Mouse (Mus musculus) kidney, embryonic 15.5 days (tissue): ENCODE results near the gene Cadm2. TPM values are rescaled to one million over a fixed set of nuclear protein-coding genes. Genes with fewer than 3 reads are reported as not detected.

Source experiments
- ATAC-seq: fragments of 200-750 bp; cut with Nextera tagmentation; replicated peaks from 2 replicates; pipeline ENCODE4 v1.8.0; 2017; ENCODE audit warnings: moderate TSS enrichment; ENCODE audit not compliant: low FRiP score
- H3K27ac ChIP-seq: fragments of 300-500 bp; sonication (generic); 2 replicates; pipeline ENCODE4 v1.5.1; 2015; ENCODE audit warnings: mild to moderate bottlenecking, inconsistent platforms
- H3K27me3 ChIP-seq: fragments of 300-500 bp; sonication (generic); 2 replicates; pipeline ENCODE4 v1.6.1; 2015; ENCODE audit warnings: inconsistent platforms
- H3K36me3 ChIP-seq: fragments of 300-500 bp; sonication (generic); 2 replicates; pipeline ENCODE4 v1.6.1; 2015; ENCODE audit warnings: inconsistent platforms
- H3K4me1 ChIP-seq: fragments of 300-500 bp; sonication (generic); 2 replicates; pipeline ENCODE4 v1.6.1; 2015; ENCODE audit warnings: inconsistent platforms
- H3K4me2 ChIP-seq: fragments of 300-500 bp; sonication (generic); 2 replicates; pipeline ENCODE4 v1.6.1; 2015; ENCODE audit warnings: moderate library complexity, mild to moderate bottlenecking, inconsistent platforms
- H3K4me3 ChIP-seq: fragments of 300-500 bp; sonication (generic); replicated peaks from 2 replicates; pipeline ENCODE4 v1.5.1; 2015; ENCODE audit warnings: mild to moderate bottlenecking, inconsistent platforms
- H3K9ac ChIP-seq: fragments of 300-500 bp; sonication (generic); 2 replicates; pipeline ENCODE4 v1.6.1; 2015; ENCODE audit warnings: mild to moderate bottlenecking, inconsistent platforms
- H3K9me3 ChIP-seq: fragments of 300-500 bp; sonication (generic); replicated peaks from 2 replicates; pipeline ENCODE4 v1.6.1; 2016; ENCODE audit warnings: inconsistent platforms
- WGBS: fragments of 180-500 bp; shearing (Covaris S2); methylation state at CpG from one replicate; pipeline ENCODE4 v1.1.7; 2015; ENCODE audit warnings: mixed read lengths; 5-methylcytosine and 5-hydroxymethylcytosine counted together
- polyA plus RNA-seq: library from polyadenylated mRNA; unstranded; fragments of >200 nt; fragmentation: Nextera tagmentation; extraction: Ambion mirVana; gene quantifications from 2 replicates; pipeline ENCODE4 v1.2.1, GENCODE M21; 2015

The Cadm2 gene
- polyA plus RNA-seq, 1 experiment from 2014 or later: 0.26 TPM

- WGBS: 78% methylated on average over 3 of the region's 3 CpGs
- Histone ChIP-seq H3K4me3 (no peak overlapping the region), H3K36me3 (no peaks in the 10 kb centered on the region), H3K4me1 (no peaks in the 10 kb centered on the region), H3K9ac (no peak overlapping the region), H3K27ac (no peak overlapping the region), H3K4me2 (no peak overlapping the region), H3K27me3 (no peaks in the 10 kb centered on the region), H3K9me3 (no peaks in the 10 kb centered on the region)
- no peak for ATAC-seq
Measured at GRCm38 (mm10) chr16:67608499-67608898, 12.2 kb downstream of the Cadm2 start.

DNA sequence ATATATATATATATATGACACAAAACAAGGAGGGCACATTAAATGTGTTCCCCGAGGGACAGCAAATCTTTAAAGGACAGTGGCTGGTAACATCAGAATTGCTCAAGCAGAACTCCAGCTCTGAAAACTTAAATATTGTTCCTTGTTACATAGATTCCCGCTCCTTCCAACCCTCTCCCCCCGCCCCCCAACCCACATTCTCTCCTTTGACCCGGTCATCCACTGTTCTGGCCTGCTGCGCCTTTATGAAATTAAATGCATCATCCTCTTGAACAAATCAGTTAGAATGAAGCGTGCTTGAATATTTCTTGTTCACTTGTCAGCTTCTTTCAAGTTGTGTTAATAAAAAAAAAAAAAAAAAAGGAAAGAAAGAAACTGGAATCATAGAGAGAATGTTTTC is 15.0 kb downstream of the Cadm2 start:
- no peak overlapping the region for H3K27ac ChIP-seq
- WGBS: 89% methylated on average over 6 of the region's 6 CpGs
- H3K4me1 ChIP-seq: no peaks in the 10 kb centered on the region
- H3K4me3 ChIP-seq: no peak overlapping the region
- no peaks in the 10 kb centered on the region for H3K27me3 ChIP-seq
- H3K9ac ChIP-seq: no peak overlapping the region
- no peaks in the 10 kb centered on the region for H3K36me3 ChIP-seq
- H3K9me3 ChIP-seq: no peaks in the 10 kb centered on the region
- ATAC-seq: no peak
- H3K4me2 ChIP-seq: no peak overlapping the region

DNA sequence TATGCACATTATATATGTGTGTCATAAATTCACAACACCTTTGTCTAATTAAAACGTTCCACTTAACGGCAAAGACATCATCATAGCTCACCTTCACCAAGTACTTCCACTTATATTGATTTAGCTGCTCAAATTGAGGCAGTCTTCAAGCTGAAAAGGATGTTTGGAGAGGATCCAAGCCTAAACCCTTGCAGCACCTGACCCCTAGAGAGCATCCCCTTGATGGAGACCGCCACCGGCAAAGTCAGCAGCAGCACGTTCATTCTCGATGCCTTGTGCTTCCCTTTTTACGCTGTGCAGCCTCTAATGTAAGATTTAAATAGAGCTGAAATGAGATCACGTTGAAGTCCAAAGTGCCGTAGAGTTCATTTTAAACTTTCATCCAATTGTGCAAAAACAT is 20.7 kb downstream of the Cadm2 start:
- no peak overlapping the region for H3K4me2 ChIP-seq
- H3K9me3 ChIP-seq: no peaks in the 10 kb centered on the region
- H3K4me3 ChIP-seq: no peak overlapping the region
- no peaks in the 10 kb centered on the region for H3K27me3 ChIP-seq
- H3K27ac ChIP-seq: no peak overlapping the region
- ATAC-seq: no peak
- no peaks in the 10 kb centered on the region for H3K36me3 ChIP-seq
- no peak overlapping the region for H3K9ac ChIP-seq
- no peaks in the 10 kb centered on the region for H3K4me1 ChIP-seq
- 83% methylated on average over 9 of the region's 9 CpGs for WGBS

DNA sequence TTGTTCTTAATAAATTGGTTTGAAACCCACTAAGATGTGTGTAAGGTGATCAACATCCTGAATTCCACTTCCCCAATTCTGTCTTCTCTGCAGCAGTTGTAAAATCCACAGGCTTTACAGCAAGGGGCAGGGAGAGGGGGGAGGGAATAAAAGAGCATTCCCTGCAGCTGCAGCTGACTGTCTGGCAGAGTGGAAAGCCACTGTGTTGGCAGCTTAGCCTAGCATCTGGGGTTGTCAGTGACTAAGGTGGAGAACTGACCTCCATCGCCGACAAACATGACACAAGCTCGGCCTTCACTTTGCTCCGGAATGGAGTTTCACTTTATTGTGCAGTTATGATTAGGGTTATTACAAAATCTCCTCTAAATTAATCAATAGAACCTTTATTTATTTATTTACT is 21.9 kb downstream of the Cadm2 start:
- Histone ChIP-seq H3K4me2 (no peak overlapping the region), H3K4me3 (no peak overlapping the region), H3K9ac (no peak overlapping the region), H3K36me3 (no peaks in the 10 kb centered on the region), H3K4me1 (no peaks in the 10 kb centered on the region), H3K27ac (no peak overlapping the region), H3K9me3 (no peaks in the 10 kb centered on the region), H3K27me3 (no peaks in the 10 kb centered on the region)
- 61% methylated on average over 4 of the region's 4 CpGs for WGBS
- no peak for ATAC-seq

DNA sequence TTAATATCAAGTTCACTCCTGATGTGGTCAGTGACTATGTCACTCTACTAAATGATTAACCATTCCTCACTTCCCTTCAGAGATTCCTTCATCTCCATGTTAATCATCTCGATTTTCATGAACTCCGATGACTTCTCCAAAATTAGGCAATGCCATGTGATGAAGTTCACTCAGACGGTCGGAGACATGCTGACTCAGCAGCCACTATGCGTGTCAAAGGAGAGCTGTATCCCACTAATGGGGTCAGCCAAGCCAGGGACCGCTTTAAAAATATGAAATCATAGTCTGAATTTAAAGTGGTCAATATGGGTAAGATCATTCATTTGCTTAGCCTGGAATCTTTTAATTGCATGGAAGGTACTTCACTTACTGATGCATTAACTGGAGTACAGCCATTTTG is 29.7 kb downstream of the Cadm2 start:
- Histone ChIP-seq H3K4me1 (no peaks in the 10 kb centered on the region), H3K9ac (no peak overlapping the region), H3K36me3 (no peaks in the 10 kb centered on the region), H3K27me3 (no peaks in the 10 kb centered on the region), H3K4me3 (no peak overlapping the region), H3K27ac (no peak overlapping the region), H3K9me3 (no peaks in the 10 kb centered on the region), H3K4me2 (no peak overlapping the region)
- ATAC-seq: no peak
- 86% methylated on average over 6 of the region's 6 CpGs for WGBS

DNA sequence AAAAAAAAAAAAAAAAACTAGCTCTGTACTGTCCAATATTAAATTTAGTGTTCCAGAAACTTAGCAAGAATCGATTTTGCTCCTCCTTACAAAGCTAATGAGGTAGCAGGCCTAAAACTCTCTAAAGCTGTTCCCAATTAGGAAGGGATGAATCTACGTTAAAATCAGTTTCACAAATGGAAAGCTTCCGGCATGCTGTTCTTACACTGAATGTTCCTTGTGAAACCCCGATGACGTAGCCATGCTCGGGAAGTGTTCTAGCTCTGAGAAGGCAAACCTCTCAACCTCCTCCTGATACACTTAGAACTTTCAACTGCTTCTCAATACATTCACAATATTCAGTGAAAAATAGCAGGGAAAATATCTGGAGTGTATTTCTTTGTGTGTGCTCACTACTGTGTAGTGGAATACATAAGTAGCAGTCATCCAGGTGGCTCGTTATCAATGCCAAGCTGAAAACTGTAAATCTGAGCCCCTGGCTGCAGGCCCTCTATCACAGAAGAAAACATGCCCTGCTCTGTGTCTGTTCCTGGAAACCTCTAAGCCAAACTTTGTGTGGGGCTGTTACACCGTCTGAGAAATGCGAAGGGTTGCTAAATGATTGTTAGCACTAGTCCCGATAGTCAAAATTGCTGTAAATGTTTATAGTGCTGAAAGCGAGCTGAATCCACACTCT is 41.7 kb downstream of the Cadm2 start:
- no peaks in the 10 kb centered on the region for H3K27me3 ChIP-seq
- H3K4me2 ChIP-seq: no peak overlapping the region
- no peaks in the 10 kb centered on the region for H3K4me1 ChIP-seq
- 83% methylated on average over 11 of the region's 11 CpGs for WGBS
- no peak for ATAC-seq
- no peak overlapping the region for H3K4me3 ChIP-seq
- no peaks in the 10 kb centered on the region for H3K36me3 ChIP-seq
- H3K9ac ChIP-seq: no peak overlapping the region
- H3K9me3 ChIP-seq: no peaks in the 10 kb centered on the region
- H3K27ac ChIP-seq: no peak overlapping the region

DNA sequence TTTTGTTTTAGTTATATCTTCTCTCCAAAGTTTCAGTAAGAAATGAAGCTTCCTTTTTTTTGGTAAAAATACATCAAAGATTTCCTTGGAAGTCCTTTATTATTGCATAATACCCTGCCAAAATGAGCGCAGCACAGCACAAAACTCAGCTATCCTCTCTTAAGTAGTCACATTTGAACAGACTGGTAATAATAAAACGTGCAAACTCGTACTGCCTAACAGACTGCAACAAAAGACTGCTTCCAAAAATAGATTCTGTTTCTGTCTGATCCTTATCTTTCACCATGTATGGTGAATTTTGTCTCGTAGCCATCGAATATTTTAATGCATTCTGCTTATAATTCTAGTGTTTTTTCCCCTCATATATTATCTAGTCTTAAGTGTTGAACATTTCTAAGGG is 45.2 kb downstream of the Cadm2 start:
- WGBS: 68% methylated on average over 5 of the region's 5 CpGs
- H3K9ac ChIP-seq: no peak overlapping the region

DNA sequence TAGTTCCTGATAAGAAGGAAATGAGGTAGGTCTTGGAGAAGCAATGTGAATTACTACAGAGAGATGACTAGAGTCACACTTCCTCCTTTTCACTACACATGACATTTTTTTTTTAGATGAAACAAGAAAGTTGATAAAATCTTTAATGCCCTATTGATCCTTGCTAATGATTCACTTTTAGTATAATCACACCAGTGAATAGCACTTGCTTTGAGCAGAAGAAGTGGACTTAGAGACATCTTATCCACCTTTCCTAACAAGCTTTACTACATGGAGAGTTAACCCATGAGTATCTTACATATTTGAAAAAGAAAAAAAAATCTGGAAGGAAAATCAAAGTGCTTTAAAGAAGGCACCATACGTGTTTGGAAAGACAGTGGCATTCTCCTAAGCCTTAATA is 93.7 kb downstream of the Cadm2 start:
- H3K36me3 ChIP-seq: no peaks in the 10 kb centered on the region
- ATAC-seq: no peak
- H3K27me3 ChIP-seq: no peaks in the 10 kb centered on the region
- H3K4me3 ChIP-seq: no peak overlapping the region
- WGBS: 78% methylated on average over 1 of the region's 1 CpGs
- H3K4me1 ChIP-seq: no peaks in the 10 kb centered on the region
- no peak overlapping the region for H3K27ac ChIP-seq
- no peak overlapping the region for H3K4me2 ChIP-seq
- H3K9ac ChIP-seq: no peak overlapping the region
- no peaks in the 10 kb centered on the region for H3K9me3 ChIP-seq

More for the DNA sequence above, 45.2 kb downstream of the Cadm2 start:
- H3K4me1 ChIP-seq: no peaks in the 10 kb centered on the region
- ATAC-seq: no peak
- no peak overlapping the region for H3K27ac ChIP-seq
- H3K27me3 ChIP-seq: no peaks in the 10 kb centered on the region
- no peak overlapping the region for H3K4me2 ChIP-seq
- H3K9me3 ChIP-seq: no peaks in the 10 kb centered on the region
- H3K36me3 ChIP-seq: no peaks in the 10 kb centered on the region
- no peak overlapping the region for H3K4me3 ChIP-seq

DNA sequence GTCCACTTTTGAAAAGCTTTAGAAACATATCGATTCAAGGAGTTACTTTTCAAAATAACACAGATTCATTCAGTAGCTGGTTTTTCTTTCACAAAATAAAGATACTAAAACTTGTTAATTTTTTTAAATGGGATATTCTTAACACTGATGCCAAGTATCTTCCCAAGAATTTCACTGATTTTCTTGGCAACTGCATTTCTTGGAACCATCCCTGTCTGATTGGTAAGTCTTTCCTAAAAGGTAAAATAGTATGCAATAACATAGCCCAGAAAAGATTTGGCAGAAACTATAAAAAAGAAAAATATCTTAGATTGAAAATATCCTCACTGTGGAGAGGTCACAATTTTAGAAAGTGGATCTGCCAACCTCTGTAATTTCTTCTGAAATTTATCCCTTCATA is 95.8 kb downstream of the Cadm2 start:
- ATAC-seq: no peak
- no peak overlapping the region for H3K9ac ChIP-seq
- H3K27me3 ChIP-seq: no peaks in the 10 kb centered on the region
- no peaks in the 10 kb centered on the region for H3K36me3 ChIP-seq
- no peak overlapping the region for H3K27ac ChIP-seq
- no peak overlapping the region for H3K4me2 ChIP-seq
- H3K4me3 ChIP-seq: no peak overlapping the region
- no peaks in the 10 kb centered on the region for H3K4me1 ChIP-seq
- WGBS: 87% methylated on average over 1 of the region's 1 CpGs
- no peaks in the 10 kb centered on the region for H3K9me3 ChIP-seq

DNA sequence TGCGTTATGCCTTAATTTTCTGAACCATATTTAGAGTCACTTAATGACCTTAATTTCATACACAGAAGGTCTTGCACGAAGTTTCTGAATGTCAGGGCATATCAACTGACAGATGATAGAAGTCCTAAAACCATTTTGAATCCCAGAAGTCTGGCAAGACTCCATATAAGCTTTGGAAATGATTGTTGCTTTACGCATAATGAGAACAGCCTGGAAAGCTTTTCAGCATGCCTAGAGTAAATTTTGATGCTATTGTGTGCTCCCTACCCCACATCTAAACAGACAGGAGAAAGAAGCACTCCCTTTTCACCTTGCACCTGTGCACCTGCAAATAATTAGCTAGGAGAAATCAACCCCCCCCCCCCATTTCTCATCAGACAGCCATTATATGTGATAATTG is 102.4 kb downstream of the Cadm2 start:
- 79% methylated on average over 3 of the region's 3 CpGs for WGBS
- H3K9ac ChIP-seq: no peak overlapping the region

GRCm38 (mm10) chr16:67515549-67515948 is 105.2 kb downstream of the Cadm2 start:
- Histone ChIP-seq H3K9me3 (no peaks in the 10 kb centered on the region), H3K9ac (no peak overlapping the region), H3K36me3 (no peaks in the 10 kb centered on the region), H3K27ac (no peak overlapping the region), H3K4me3 (no peak overlapping the region), H3K4me1 (no peaks in the 10 kb centered on the region), H3K27me3 (no peaks in the 10 kb centered on the region), H3K4me2 (no peak overlapping the region)
- ATAC-seq: no peak
- 84% methylated on average over 4 of the region's 4 CpGs for WGBS

More for the DNA sequence above, 102.4 kb downstream of the Cadm2 start:
- Histone ChIP-seq H3K27me3 (no peaks in the 10 kb centered on the region), H3K27ac (no peak overlapping the region), H3K9me3 (no peaks in the 10 kb centered on the region), H3K36me3 (no peaks in the 10 kb centered on the region), H3K4me3 (no peak overlapping the region), H3K4me1 (no peaks in the 10 kb centered on the region), H3K4me2 (no peak overlapping the region)
- ATAC-seq: no peak

- no peaks in the 10 kb centered on the region for H3K27me3 ChIP-seq
- no peaks in the 10 kb centered on the region for H3K36me3 ChIP-seq
- no peak overlapping the region for H3K9ac ChIP-seq
- H3K4me1 ChIP-seq: no peaks in the 10 kb centered on the region
- no peak overlapping the region for H3K4me2 ChIP-seq
- H3K4me3 ChIP-seq: no peak overlapping the region
- H3K9me3 ChIP-seq: no peaks in the 10 kb centered on the region
- ATAC-seq: no peak
- WGBS: 87% methylated on average over 9 of the region's 9 CpGs
- H3K27ac ChIP-seq: no peak overlapping the region
Measured at GRCm38 (mm10) chr16:67509079-67509478, 111.6 kb downstream of the Cadm2 start.

DNA sequence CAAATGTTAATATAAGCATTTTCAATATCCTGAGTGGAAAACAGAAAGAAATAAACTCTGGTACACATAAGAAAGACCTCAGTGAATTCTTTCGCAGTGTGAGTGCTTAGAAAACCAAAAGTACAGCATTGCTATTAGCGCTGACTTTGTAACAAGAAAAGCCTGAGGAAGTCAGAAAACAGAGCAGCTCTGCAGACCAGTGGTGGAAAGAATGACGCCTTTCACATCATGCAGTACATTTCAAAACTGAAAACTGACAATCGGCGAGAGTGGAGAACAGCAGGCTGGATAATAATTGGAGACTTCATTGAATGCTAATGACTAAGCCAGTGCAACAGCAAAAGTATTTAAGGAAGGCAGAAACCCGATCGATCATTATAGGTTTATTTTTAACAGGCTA is 138.2 kb downstream of the Cadm2 start:
- Histone ChIP-seq H3K9me3 (no peaks in the 10 kb centered on the region), H3K27me3 (no peaks in the 10 kb centered on the region), H3K4me2 (no peak overlapping the region), H3K4me3 (no peak overlapping the region), H3K9ac (no peak overlapping the region), H3K27ac (no peak overlapping the region), H3K4me1 (no peaks in the 10 kb centered on the region), H3K36me3 (no peaks in the 10 kb centered on the region)
- ATAC-seq: no peak
- WGBS: 84% methylated on average over 7 of the region's 7 CpGs
